Mouse (Mus musculus) lung, embryonic 16.5 days (tissue): ENCODE results near the gene Ykt6. TPM values are rescaled to one million over a fixed set of nuclear protein-coding genes. Genes with fewer than 3 reads are reported as not detected.

Experiments used
- polyA plus RNA-seq: library from polyadenylated mRNA; unstranded; fragments of >200 nt; fragmentation: Nextera tagmentation; extraction: Ambion mirVana; gene quantifications from 2 replicates; pipeline ENCODE4 v1.2.1, GENCODE M21; 2015

The Ykt6 gene
- polyA plus RNA-seq, 1 experiment from 2014 or later: 52.3 TPM

Other genes with a start within 250 kb of the Ykt6 start
- gene Mrps24, start 240.0 kb upstream of the Ykt6 start, polyA plus RNA-seq: 180 TPM in 2 replicates
- 26.0 and 26.7 TPM in 2 replicates for gene Urgcp, start 193.3 kb upstream of the Ykt6 start, polyA plus RNA-seq
- 110 and 111 TPM in 2 replicates for gene Dbnl, start 167.2 kb upstream of the Ykt6 start, polyA plus RNA-seq
- 46.8 and 52.4 TPM in 2 replicates for gene Pgam2, start 152.0 kb upstream of the Ykt6 start, polyA plus RNA-seq
- gene Polm, start 117.7 kb upstream of the Ykt6 start, polyA plus RNA-seq: 8.0 and 8.4 TPM in 2 replicates
- gene Aebp1, start 93.7 kb upstream of the Ykt6 start, polyA plus RNA-seq: 35.1 and 37.4 TPM in 2 replicates
- gene Pold2, start 77.4 kb upstream of the Ykt6 start, polyA plus RNA-seq: 127 and 139 TPM in 2 replicates
- gene Myl7, start 56.9 kb upstream of the Ykt6 start, polyA plus RNA-seq: 450 and 673 TPM in 2 replicates
- gene Gck, start 5.6 kb upstream of the Ykt6 start, polyA plus RNA-seq: 1.3 and 1.6 TPM in 2 replicates
- gene Camk2b, start 110.7 kb downstream of the Ykt6 start, polyA plus RNA-seq: 1.1 and 1.9 TPM in 2 replicates
- gene A730071L15Rik, start 244.3 kb downstream of the Ykt6 start, polyA plus RNA-seq: 0.30 and 0.33 TPM in 2 replicates
- gene Nudcd3, start 244.7 kb downstream of the Ykt6 start, polyA plus RNA-seq: 36.0 and 37.0 TPM in 2 replicates